Mouse (Mus musculus): ENCODE results near the gene Eps15l1. TPM values are rescaled to one million over a fixed set of nuclear protein-coding genes. Genes with fewer than 3 reads are reported as not detected.
A peak's percentile ranks its signal among the peaks of the same experiment; 100 is the strongest.

Eps15l1 gene
- total RNA-seq, 2 experiments from 2014 or later: 58.9 to 72.2 TPM

GRCm38 (mm10) chr8:72298928-72299327 lies 122.3 kb downstream of the Eps15l1 start:
- no peak for DNase-seq (ENCODE audit: extremely low spot score in 1 of 2, low spot score in 1 of 2)

- no peak for DNase-seq (ENCODE audit: extremely low spot score in 1 of 2, low spot score in 1 of 2)
These were observed 124.7 kb downstream of the Eps15l1 start for GRCm38 (mm10) chr8:72296561-72296960.

GRCm38 (mm10) chr8:72295679-72296078 lies 125.6 kb downstream of the Eps15l1 start:
- peak in 1 of 2 experiments; percentile 30 for DNase-seq (ENCODE audit: extremely low spot score in 1 of 2, low spot score in 1 of 2)

GRCm38 (mm10) chr8:72295125-72295524 lies 126.1 kb downstream of the Eps15l1 start:
- DNase-seq (ENCODE audit: extremely low spot score in 1 of 2, low spot score in 1 of 2): no peak

- DNase-seq (ENCODE audit: extremely low spot score in 1 of 2, low spot score in 1 of 2): no peak
These were observed 128.0 kb downstream of the Eps15l1 start for GRCm38 (mm10) chr8:72293309-72293708.

- no peak for DNase-seq (ENCODE audit: extremely low spot score in 1 of 2, low spot score in 1 of 2)
These were observed 130.2 kb downstream of the Eps15l1 start for GRCm38 (mm10) chr8:72291104-72291503.

Small RNA genes lying within 50 kb of the gene (microRNA-seq; reads per million reads assigned to microRNA genes)
- gene Mir7068: 1.7 to 3.8 reads per million in 2 experiments

Other genes with a start within 250 kb of the Eps15l1 start
- gene Hsh2d, start 231.8 kb downstream of the Eps15l1 start, total RNA-seq (2021): not detected
- not detected for gene Cib3, start 208.6 kb downstream of the Eps15l1 start, total RNA-seq (2021)
- not detected for gene Gm11034, start 207.8 kb downstream of the Eps15l1 start, total RNA-seq (2021)
- 10 to 100 TPM; 57.4 to 60.6 TPM for gene Fam32a, start 201.7 kb downstream of the Eps15l1 start, total RNA-seq (2021)
- 10 to 100 TPM; 85.8 to 96.2 TPM for gene Ap1m1, start 181.4 kb downstream of the Eps15l1 start, total RNA-seq (2021)
- gene Gm10282, start 116.2 kb downstream of the Eps15l1 start, total RNA-seq (2021): 1 to 10 TPM; 6.6 to 7.9 TPM
- gene Klf2, start 102.4 kb downstream of the Eps15l1 start, total RNA-seq (2021): 10 to 100 TPM; 14.3 to 18.0 TPM
- under 1 TPM; 0.69 to 0.85 TPM for gene Calr3, start 22.4 kb upstream of the Eps15l1 start, total RNA-seq (2021)
- 10 to 100 TPM; 12.9 to 15.4 TPM for gene 1700030K09Rik, start 22.4 kb upstream of the Eps15l1 start, total RNA-seq (2021)
- 10 to 100 TPM; 67.2 to 79.6 TPM for gene Cherp, start 53.8 kb upstream of the Eps15l1 start, total RNA-seq (2021)
- 10 to 100 TPM; 45.9 to 51.1 TPM for gene Slc35e1, start 71.2 kb upstream of the Eps15l1 start, total RNA-seq (2021)
- gene Med26, start 126.8 kb upstream of the Eps15l1 start, total RNA-seq (2021): 10 to 100 TPM; 10.1 to 10.6 TPM
- 100 to 1,000 TPM; 104 TPM for gene Smim7, start 149.6 kb upstream of the Eps15l1 start, total RNA-seq (2021)
- gene Tmem38a, start 150.6 kb upstream of the Eps15l1 start, total RNA-seq (2021): 100 to 1,000 TPM; 132 to 139 TPM
- 10 to 100 TPM; 46.7 to 53.0 TPM for gene Nwd1, start 225.3 kb upstream of the Eps15l1 start, total RNA-seq (2021)